Mouse (Mus musculus) neural tube, embryonic 12.5 days (tissue): ENCODE data around the gene Opn1sw. TPM values are rescaled to one million over a fixed set of nuclear protein-coding genes. Genes with fewer than 3 reads are reported as not detected.

ENCODE experiments used
- ATAC-seq: fragments of 200-750 bp; cut with Nextera tagmentation; 2 replicates; pipeline ENCODE4 v1.8.0; 2017; ENCODE audit warnings: low read depth, mild to moderate bottlenecking, moderate TSS enrichment, moderate library complexity; ENCODE audit not compliant: low FRiP score
- H3K27ac ChIP-seq: fragments of 300-500 bp; sonication (generic); 2 replicates; pipeline ENCODE4 v1.5.1; 2016
- H3K27me3 ChIP-seq: fragments of 300-500 bp; sonication (generic); replicated peaks from 2 replicates; pipeline ENCODE4 v1.6.1; 2016; ENCODE audit warnings: mild to moderate bottlenecking
- H3K36me3 ChIP-seq: fragments of 300-500 bp; sonication (generic); 2 replicates; pipeline ENCODE4 v1.6.1; 2016; ENCODE audit warnings: mild to moderate bottlenecking
- H3K4me1 ChIP-seq: fragments of 300-500 bp; sonication (generic); 2 replicates; pipeline ENCODE4 v1.6.1; 2016
- H3K4me2 ChIP-seq: fragments of 300-500 bp; sonication (generic); replicated peaks from 2 replicates; pipeline ENCODE4 v1.6.1; 2016; ENCODE audit warnings: mild to moderate bottlenecking
- H3K4me3 ChIP-seq: fragments of 300-500 bp; sonication (generic); 2 replicates; pipeline ENCODE4 v1.5.1; 2016
- H3K9ac ChIP-seq: fragments of 300-500 bp; sonication (generic); 2 replicates; pipeline ENCODE4 v1.6.1; 2016; ENCODE audit warnings: mild to moderate bottlenecking
- H3K9me3 ChIP-seq: fragments of 300-500 bp; sonication (generic); 2 replicates; pipeline ENCODE4 v1.6.1; 2016; ENCODE audit warnings: mild to moderate bottlenecking
- WGBS: fragments of 180-500 bp; shearing (Covaris S2); methylation state at CpG from one replicate; pipeline ENCODE4 v1.1.7; 2016; 5-methylcytosine and 5-hydroxymethylcytosine counted together
- polyA plus RNA-seq: library from polyadenylated mRNA; unstranded; fragments of >200 nt; fragmentation: Nextera tagmentation; extraction: Ambion mirVana; gene quantifications from 2 replicates; pipeline ENCODE4 v1.2.1, GENCODE M21; 2016

Gene Opn1sw
- polyA plus RNA-seq, 1 experiment from 2014 or later = 0.18 TPM

DNA sequence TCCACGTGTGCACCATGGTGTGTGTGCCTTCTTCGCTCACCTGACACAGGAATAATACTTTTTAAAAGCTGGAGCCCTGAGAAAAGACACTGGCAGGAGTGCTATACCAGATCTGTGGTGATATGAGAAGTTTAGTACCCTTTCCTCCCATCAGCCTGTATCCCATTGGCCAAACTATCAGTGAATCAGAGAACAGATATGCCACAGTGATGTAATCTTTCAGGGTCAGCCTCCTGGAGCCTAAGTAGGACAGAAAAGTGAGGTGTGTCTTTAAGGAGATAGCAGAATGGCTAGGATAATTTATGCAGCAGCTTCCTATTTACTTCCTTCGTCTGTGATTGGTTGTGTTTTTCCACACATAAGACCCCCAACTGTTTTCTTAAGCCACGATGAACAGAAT is 39.9 kb upstream of the Opn1sw start:
- no peak overlapping the region for H3K9ac ChIP-seq
- H3K4me3 ChIP-seq = no peak overlapping the region
- H3K27me3 ChIP-seq = peaks cover 26% of the 10 kb centered on the region
- 0 out of 2 replicates have a peak, but pooled peaks cover under 1% of the 10 kb centered on the region for H3K36me3 ChIP-seq
- no peak overlapping the region for H3K27ac ChIP-seq
- WGBS = 58% methylated on average over 4 of the region's 4 CpGs
- no peaks in the 10 kb centered on the region for H3K9me3 ChIP-seq
- peaks cover 5% of the 10 kb centered on the region for H3K4me1 ChIP-seq
- ATAC-seq = no peak
- no peak overlapping the region for H3K4me2 ChIP-seq

DNA sequence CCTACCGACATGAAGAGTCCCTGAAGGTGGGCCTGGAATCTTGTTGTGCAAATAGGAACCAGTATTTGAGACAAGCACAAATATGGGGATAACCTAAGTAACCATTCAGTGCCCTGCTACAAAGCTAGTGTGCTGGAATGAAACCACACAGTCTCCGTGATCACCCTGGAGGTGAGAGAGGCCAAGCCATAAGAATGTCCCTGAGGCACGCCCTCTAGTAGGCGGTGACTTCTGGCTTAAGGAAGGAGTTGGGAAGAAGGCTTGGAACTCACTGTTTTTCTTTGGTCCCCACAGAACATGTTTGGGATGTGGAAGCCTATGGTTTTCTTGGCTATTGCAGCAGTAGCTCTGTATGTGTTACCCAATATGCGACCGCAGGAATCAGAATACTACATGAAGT is 38.1 kb upstream of the Opn1sw start:
- 79% methylated on average over 6 of the region's 6 CpGs for WGBS
- H3K4me2 ChIP-seq = no peak overlapping the region
- no peak overlapping the region for H3K9ac ChIP-seq
- H3K36me3 ChIP-seq = 0 out of 2 replicates have a peak, but pooled peaks cover 7% of the 10 kb centered on the region
- H3K9me3 ChIP-seq = no peaks in the 10 kb centered on the region
- no peak overlapping the region for H3K27ac ChIP-seq
- H3K4me1 ChIP-seq = no peaks in the 10 kb centered on the region
- no peak overlapping the region for H3K4me3 ChIP-seq
- ATAC-seq = no peak
- H3K27me3 ChIP-seq = peaks cover 7% of the 10 kb centered on the region; the same call in 1 of the 2 replicates

DNA sequence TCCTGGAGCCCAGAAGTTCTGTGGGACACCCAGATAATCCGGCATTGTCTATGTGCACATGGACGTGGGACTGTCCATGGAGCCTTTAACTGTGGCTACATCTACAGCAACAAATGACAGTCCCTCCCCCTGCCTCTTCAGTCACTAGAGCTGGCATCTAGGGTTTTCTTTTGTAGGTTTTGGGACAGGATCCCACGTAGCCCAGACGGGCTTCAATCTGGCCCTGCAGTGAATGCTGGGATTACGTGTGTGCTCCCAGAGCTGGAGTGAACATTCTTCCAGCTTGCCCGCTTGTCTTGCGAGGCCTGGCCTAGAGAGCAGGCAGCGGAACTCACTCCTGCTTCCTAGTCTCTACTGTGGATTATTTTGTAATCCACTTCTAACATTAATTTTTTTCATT is 36.9 kb upstream of the Opn1sw start:
- Histone ChIP-seq H3K4me2 (no peak overlapping the region), H3K9me3 (no peaks in the 10 kb centered on the region), H3K27me3 (no peaks in the 10 kb centered on the region), H3K36me3 (0 out of 2 replicates have a peak, but pooled peaks cover 7% of the 10 kb centered on the region), H3K9ac (no peak overlapping the region), H3K4me1 (no peaks in the 10 kb centered on the region), H3K27ac (no peak overlapping the region), H3K4me3 (no peak overlapping the region)
- no peak for ATAC-seq
- WGBS = 90% methylated on average over 8 of the region's 8 CpGs

DNA sequence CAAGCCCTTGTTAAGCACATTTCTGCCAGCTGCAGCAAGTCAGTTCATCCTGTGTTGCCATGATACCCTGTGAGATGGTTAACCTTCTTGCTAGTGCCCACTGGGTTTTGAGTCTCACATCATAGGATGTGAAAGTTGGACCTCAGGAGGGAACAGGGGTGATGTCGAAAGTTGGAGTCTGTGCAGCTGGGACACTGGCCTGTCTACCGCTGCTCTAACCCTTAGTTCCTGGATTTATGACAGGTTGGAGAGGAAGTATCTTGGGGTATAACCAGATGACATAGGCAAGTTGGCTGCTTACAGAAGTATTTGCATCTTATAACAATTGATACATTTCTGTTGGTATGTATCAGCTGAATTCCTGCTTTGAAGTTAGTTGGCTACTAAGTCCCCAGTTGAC is 32.3 kb upstream of the Opn1sw start:
- peaks cover 31% of the 10 kb centered on the region for H3K36me3 ChIP-seq
- no peak overlapping the region for H3K4me2 ChIP-seq
- no peak overlapping the region for H3K4me3 ChIP-seq
- no peaks in the 10 kb centered on the region for H3K4me1 ChIP-seq
- no peaks in the 10 kb centered on the region for H3K27me3 ChIP-seq
- no peak overlapping the region for H3K27ac ChIP-seq
- no peak for ATAC-seq
- no peak overlapping the region for H3K9ac ChIP-seq
- WGBS = 88% methylated on average over 2 of the region's 2 CpGs
- H3K9me3 ChIP-seq = no peaks in the 10 kb centered on the region

GRCm38 (mm10) chr6:29415446-29415845 is 27.2 kb upstream of the Opn1sw start:
- no peak for ATAC-seq

DNA sequence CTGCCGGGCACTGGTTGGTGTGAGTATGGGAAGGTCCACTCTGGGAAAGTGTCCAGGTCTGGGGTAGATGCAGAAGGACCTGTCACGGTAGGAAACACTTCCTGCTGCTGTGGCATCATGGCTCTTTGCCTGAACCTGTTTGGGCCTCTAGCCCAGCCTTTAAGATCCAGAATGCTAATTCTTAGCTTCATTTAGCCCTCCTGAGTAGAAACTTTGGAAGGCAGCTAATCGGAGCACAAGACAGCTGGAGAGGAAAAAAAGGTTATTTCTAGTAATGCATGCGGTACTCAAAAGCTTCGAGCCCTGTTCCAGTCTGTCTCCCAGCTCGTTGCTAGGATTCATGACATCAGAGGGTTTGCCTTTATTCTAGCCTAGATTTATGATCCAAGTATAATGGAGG is 18.1 kb upstream of the Opn1sw start:
- H3K36me3 ChIP-seq = peaks cover 26% of the 10 kb centered on the region
- WGBS = 40% methylated on average over 6 of the region's 6 CpGs
- ATAC-seq = peak; percentile 65; the same call in 1 of the 2 replicates

More at GRCm38 (mm10) chr6:29415446-29415845, 27.2 kb upstream of the Opn1sw start:
- Histone ChIP-seq H3K27ac (no peak overlapping the region), H3K4me3 (no peak overlapping the region), H3K27me3 (no peaks in the 10 kb centered on the region), H3K9ac (no peak overlapping the region), H3K4me2 (no peak overlapping the region), H3K4me1 (no peaks in the 10 kb centered on the region), H3K9me3 (no peaks in the 10 kb centered on the region), H3K36me3 (peaks cover 59% of the 10 kb centered on the region)
- WGBS = 88% methylated on average over 9 of the region's 9 CpGs

DNA sequence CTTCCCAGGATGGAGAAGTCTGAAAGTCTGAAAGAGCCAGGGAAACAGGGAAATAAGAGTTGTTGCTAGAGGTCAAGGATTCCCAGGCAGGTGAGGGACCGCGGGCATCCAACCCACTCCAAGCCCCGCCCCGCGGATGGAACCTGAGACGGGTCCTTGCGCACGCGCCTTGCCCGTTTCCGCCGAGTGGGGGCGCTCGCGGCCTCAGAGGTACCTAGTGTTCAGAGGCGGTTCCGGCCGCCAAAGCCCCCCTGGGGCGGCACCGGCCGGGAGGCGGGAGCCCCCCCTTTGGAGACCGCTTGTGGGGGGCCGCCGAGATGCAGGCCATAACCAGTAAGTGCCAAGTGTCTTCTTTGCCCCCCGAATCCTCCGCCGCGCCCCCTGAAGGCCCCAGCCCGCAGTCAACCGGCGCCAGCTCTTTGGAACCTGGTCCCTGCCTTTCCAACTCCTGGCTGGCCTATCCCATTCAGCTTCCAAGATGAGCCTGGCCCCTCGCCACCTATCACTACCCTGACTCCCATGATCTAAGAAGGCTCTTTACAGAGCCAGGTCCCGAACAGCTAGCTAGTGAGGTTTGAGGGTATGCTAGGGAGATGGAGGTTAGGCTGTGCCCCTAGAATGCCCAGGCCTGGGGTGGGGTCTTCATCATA is 14.6 kb upstream of the Opn1sw start:
- no peak overlapping the region for H3K9ac ChIP-seq
- H3K4me2 ChIP-seq = peak overlapping the region; percentile 38
- no peak overlapping the region for H3K4me3 ChIP-seq
- peaks cover 11% of the 10 kb centered on the region for H3K4me1 ChIP-seq
- H3K9me3 ChIP-seq = no peaks in the 10 kb centered on the region
- H3K36me3 ChIP-seq = 0 out of 2 replicates have a peak, but pooled peaks cover 2% of the 10 kb centered on the region
- no peak for ATAC-seq
- WGBS = 8% methylated on average over 34 of the region's 34 CpGs
- H3K27ac ChIP-seq = no peak overlapping the region
- 0 out of 2 replicates have a peak, but pooled peaks cover 7% of the 10 kb centered on the region for H3K27me3 ChIP-seq

More for the DNA sequence above, 18.1 kb upstream of the Opn1sw start:
- Histone ChIP-seq H3K4me1 (peaks cover 9% of the 10 kb centered on the region), H3K9me3 (no peaks in the 10 kb centered on the region), H3K4me2 (no peak overlapping the region), H3K27ac (no peak overlapping the region), H3K9ac (no peak overlapping the region), H3K27me3 (0 out of 2 replicates have a peak, but pooled peaks cover 4% of the 10 kb centered on the region), H3K4me3 (no peak overlapping the region)

GRCm38 (mm10) chr6:29399851-29400250 is 11.6 kb upstream of the Opn1sw start:
- H3K9ac ChIP-seq = no peak overlapping the region
- WGBS = 73% methylated on average over 4 of the region's 4 CpGs

DNA sequence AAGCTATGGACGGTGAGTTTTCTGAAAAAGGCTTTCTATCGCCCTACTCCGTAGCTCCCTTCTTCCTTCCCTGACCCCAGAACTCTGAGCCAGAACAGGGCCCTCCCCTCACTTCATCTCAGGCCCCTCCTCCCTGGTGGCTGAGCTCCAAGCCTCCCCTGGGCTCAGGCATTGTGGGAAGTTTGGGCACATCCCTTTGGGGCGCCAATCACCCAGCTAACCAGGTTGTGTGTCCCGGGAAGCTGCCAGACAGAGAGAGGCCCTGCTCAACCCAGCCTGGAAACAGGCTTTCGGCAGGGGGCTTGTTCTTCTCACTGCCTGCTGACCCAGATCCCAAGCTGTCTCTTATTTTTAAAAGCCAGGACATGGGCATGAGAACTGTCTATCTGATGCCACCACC is 9.3 kb upstream of the Opn1sw start:
- Histone ChIP-seq H3K9ac (peak overlapping the region; percentile 75), H3K4me2 (peak overlapping the region; percentile 90), H3K27me3 (peaks cover 16% of the 10 kb centered on the region; the same call in 1 of the 2 replicates), H3K36me3 (0 out of 2 replicates have a peak, but pooled peaks cover 2% of the 10 kb centered on the region), H3K9me3 (no peaks in the 10 kb centered on the region), H3K4me3 (peak overlapping the region; percentile 71), H3K27ac (no peak overlapping the region), H3K4me1 (peaks cover 22% of the 10 kb centered on the region)
- ATAC-seq = peak; percentile 30; the same call in 1 of the 2 replicates
- WGBS = 7% methylated on average over 6 of the region's 6 CpGs

More at GRCm38 (mm10) chr6:29399851-29400250, 11.6 kb upstream of the Opn1sw start:
- Histone ChIP-seq H3K9me3 (no peaks in the 10 kb centered on the region), H3K36me3 (0 out of 2 replicates have a peak, but pooled peaks cover 2% of the 10 kb centered on the region), H3K27me3 (peaks cover 12% of the 10 kb centered on the region; the same call in 1 of the 2 replicates), H3K4me1 (peaks cover 22% of the 10 kb centered on the region), H3K4me3 (no peak overlapping the region), H3K27ac (no peak overlapping the region), H3K4me2 (no peak overlapping the region)
- ATAC-seq = no peak

GRCm38 (mm10) chr6:29396714-29397540 is 8.7 kb upstream of the Opn1sw start:
- Histone ChIP-seq H3K4me2 (peak overlapping the region; percentile 90), H3K4me1 (peaks cover 22% of the 10 kb centered on the region), H3K36me3 (0 out of 2 replicates have a peak, but pooled peaks cover 2% of the 10 kb centered on the region), H3K27me3 (peaks cover 12% of the 10 kb centered on the region; the same call in 1 of the 2 replicates), H3K9me3 (no peaks in the 10 kb centered on the region), H3K4me3 (peak overlapping the region; percentile 71), H3K9ac (peak overlapping the region; percentile 75), H3K27ac (peak overlapping the region; percentile 54; the same call in 1 of the 2 replicates)
- ATAC-seq = peak; percentile 77
- 2% methylated on average over 23 of the region's 24 CpGs for WGBS

DNA sequence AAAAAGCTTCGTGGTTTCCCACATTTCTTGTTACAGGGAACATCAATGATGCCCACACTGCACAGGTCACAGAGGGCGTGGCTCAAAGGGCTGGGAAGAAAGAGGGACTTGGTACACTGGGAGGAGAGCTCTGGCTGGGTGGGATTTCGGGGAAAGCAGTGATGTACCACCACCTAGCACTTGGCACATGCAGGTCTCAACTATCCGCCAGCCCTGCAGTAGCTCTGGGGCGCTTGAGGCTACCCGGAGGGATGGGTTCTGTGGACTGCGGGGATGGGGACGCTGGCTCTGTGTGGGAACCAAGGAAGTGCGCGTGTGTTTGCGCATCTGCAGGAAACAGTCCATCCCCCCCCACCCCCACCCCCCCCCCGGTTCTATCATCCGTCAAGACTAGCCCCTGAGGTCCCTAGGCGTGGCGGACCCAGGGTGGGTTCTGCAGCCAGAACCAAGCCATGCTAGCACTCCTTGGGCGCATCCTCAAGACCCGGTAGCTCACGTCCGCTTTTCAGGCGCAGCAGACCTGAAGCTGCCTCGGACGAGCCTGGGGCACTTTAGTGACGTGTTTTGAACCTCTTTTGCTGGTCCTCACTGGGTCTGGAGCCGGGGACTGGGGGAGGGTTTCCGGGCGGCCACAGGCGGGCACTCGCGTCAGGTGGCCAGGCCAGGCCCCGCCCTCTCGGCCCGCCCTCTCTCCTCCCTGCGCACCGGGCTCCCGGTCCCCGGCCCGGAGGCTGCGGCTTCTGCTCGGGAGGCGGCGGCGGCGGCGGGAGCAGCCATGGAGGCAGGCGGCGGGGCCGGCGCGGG is 7.8 kb upstream of the Opn1sw start, which contains the start of gene Ccdc136:
Ccdc136 (plus strand) TSS at position 400 of the 804 bp plus-strand sequence.
- ATAC-seq = peak; percentile 95
- Histone ChIP-seq H3K4me1 (peaks cover 22% of the 10 kb centered on the region), H3K27ac (peak within 1 kb of the TSS; percentile 54; the same call in 1 of the 2 replicates), H3K9ac (peak within 1 kb of the TSS; percentile 75), H3K27me3 (peaks cover 9% of the 10 kb centered on the region; the same call in 1 of the 2 replicates), H3K36me3 (no peaks in the 10 kb centered on the region), H3K4me2 (peak within 1 kb of the TSS; percentile 90), H3K9me3 (no peaks in the 10 kb centered on the region), H3K4me3 (peak within 1 kb of the TSS; percentile 71)
- WGBS = 2% methylated on average over 47 of the region's 49 CpGs
